ENCODE assay signal across 8 mouse cellular contexts in genomic region chr6:108661412-108661811, GRCm38 (mm10). TPM values are rescaled to one million over a fixed set of nuclear protein-coding genes. Genes with fewer than 3 reads are reported as not detected.
A peak's percentile ranks its signal among the peaks of the same experiment; 100 is the strongest.
DNase-seq lines count a peak whose midpoint lies in the region; ATAC-seq and TF ChIP-seq lines count a peak whose summit lies in the region.

No protein-coding gene starts in this region.

- peak overlapping the region; percentile 81 for H3K27ac ChIP-seq in bone marrow, adult 2 months (ENCODE audit: control insufficient read depth, insufficient read depth, low read depth, low read length, poor library complexity)
- H3K27ac ChIP-seq in heart, embryonic 13.5 days (replicated peaks): peak overlapping the region; percentile 100
- peak overlapping the region; percentile 82; the same call in 1 of the 2 replicates for H3K27ac ChIP-seq in liver, embryonic 12.5 days
- H3K27ac ChIP-seq in stomach, embryonic 14.5 days (ENCODE audit: low read length): peak overlapping the region; percentile 97; the same call in 1 of the 2 replicates

- peak overlapping the region; percentile 95 for H3K9ac ChIP-seq in heart, embryonic 13.5 days
- H3K9ac ChIP-seq in liver, embryonic 12.5 days: peak overlapping the region; percentile 42; the same call in 1 of the 2 replicates
- peak overlapping the region; percentile 22 for H3K9ac ChIP-seq in stomach, embryonic 14.5 days (replicated peaks; ENCODE audit: low read depth, low read length)

- no peaks in the 10 kb centered on the region for H3K9me3 ChIP-seq in heart, embryonic 13.5 days
- H3K9me3 ChIP-seq in liver, embryonic 12.5 days (replicated peaks): no peaks in the 10 kb centered on the region
- no peaks in the 10 kb centered on the region for H3K9me3 ChIP-seq in stomach, embryonic 14.5 days (ENCODE audit: control insufficient read depth, low read depth, low read length)

- WGBS in bone marrow, adult 2 months: 0% methylated on average over 17 of the region's 17 CpGs
- under 1% methylated on average over 17 of the region's 17 CpGs for WGBS in heart, embryonic 13.5 days
- WGBS in liver, embryonic 12.5 days (ENCODE audit: insufficient replicate concordance): 1% methylated on average over 17 of the region's 17 CpGs
- under 1% methylated on average over 17 of the region's 17 CpGs for WGBS in stomach, embryonic 14.5 days

- TF ChIP-seq CTCF in bone marrow, adult 2 months (IDR thresholded peaks at IDR 0.05; ENCODE audit: control insufficient read depth, insufficient read depth, low read length): peak; percentile 85

- H3K4me2 ChIP-seq in heart, embryonic 13.5 days: peak overlapping the region; percentile 81
- H3K4me2 ChIP-seq in liver, embryonic 12.5 days: peak overlapping the region; percentile 73
- peak overlapping the region; percentile 82 for H3K4me2 ChIP-seq in stomach, embryonic 14.5 days (replicated peaks; ENCODE audit: low read depth, low read length)

- H3K36me3 ChIP-seq in heart, embryonic 13.5 days: peaks cover 29% of the 10 kb centered on the region
- peaks cover 14% of the 10 kb centered on the region for H3K36me3 ChIP-seq in liver, embryonic 12.5 days
- peaks cover 5% of the 10 kb centered on the region for H3K36me3 ChIP-seq in stomach, embryonic 14.5 days (ENCODE audit: control insufficient read depth, insufficient read depth, low read length)

- peak; percentile 53; the same call in 1 of the 2 replicates for ATAC-seq in erythroid progenitor cell, adult 5-6 weeks (replicated peaks; ENCODE audit: low FRiP score, poor library complexity, severe bottlenecking)
- ATAC-seq in heart, embryonic 13.5 days (ENCODE audit: extremely low read depth, insufficient number of reproducible peaks, low FRiP score, low TSS enrichment): no peak
- no peak for ATAC-seq in liver, embryonic 12.5 days
- ATAC-seq in stomach, embryonic 14.5 days (ENCODE audit: insufficient number of reproducible peaks, insufficient read depth, low FRiP score, low read depth): no peak

- peak overlapping the region; percentile 75 for H3K4me3 ChIP-seq in bone marrow, adult 2 months (replicated peaks; ENCODE audit: control insufficient read depth, low read depth, low read length)
- H3K4me3 ChIP-seq in heart, embryonic 13.5 days: peak overlapping the region; percentile 76
- H3K4me3 ChIP-seq in liver, embryonic 12.5 days: peak overlapping the region; percentile 55
- peak overlapping the region; percentile 38 for H3K4me3 ChIP-seq in stomach, embryonic 14.5 days (ENCODE audit: low read depth, low read length)

- H3K4me1 ChIP-seq in bone marrow, adult 2 months (ENCODE audit: control insufficient read depth, insufficient read depth, low read length): peaks cover 4% of the 10 kb centered on the region; the same call in 1 of the 2 replicates
- H3K4me1 ChIP-seq in heart, embryonic 13.5 days: peaks cover 53% of the 10 kb centered on the region
- H3K4me1 ChIP-seq in liver, embryonic 12.5 days: peaks cover 16% of the 10 kb centered on the region; the same call in 1 of the 2 replicates
- H3K4me1 ChIP-seq in stomach, embryonic 14.5 days (ENCODE audit: control insufficient read depth, insufficient read depth, low read length): peaks cover 6% of the 10 kb centered on the region

- peak; percentile 24; the same call in 1 of the 2 replicates for TF ChIP-seq POLR2A in bone marrow, adult 2 months (IDR thresholded peaks at IDR 0.05; ENCODE audit: borderline replicate concordance, control insufficient read depth, low read depth, low read length)

- DNase-seq in 416B (ENCODE audit: low read depth): peak; percentile 89
- peak; percentile 96 for DNase-seq in kidney, postnatal 10 days
- DNase-seq in naive thymus-derived CD4-positive, alpha-beta T cell, adult 2 months (ENCODE audit: low read depth): peak; percentile 90

- no peaks in the 10 kb centered on the region for H3K27me3 ChIP-seq in heart, embryonic 13.5 days (replicated peaks)
- peaks cover 68% of the 10 kb centered on the region for H3K27me3 ChIP-seq in liver, embryonic 12.5 days (replicated peaks)
- H3K27me3 ChIP-seq in stomach, embryonic 14.5 days (ENCODE audit: control insufficient read depth, insufficient read depth, low read length): no peaks in the 10 kb centered on the region

RNA-seq across cellular contexts. Expression of gene Bhlhe40, which starts 1.0 kb away (rescaled TPM):
- 3.8 and 6.9 TPM in 2 replicates for polyA plus RNA-seq in bone marrow, adult 2 months (2011; ENCODE audit: insufficient read depth, insufficient read length, low replicate concordance, missing spikeins)
- total RNA-seq in erythroid progenitor cell, adult 5-6 weeks (2015; ENCODE audit: low replicate concordance): 1.3 and 2.5 TPM in 2 replicates
- total RNA-seq in erythroid progenitor cell, adult 5-6 weeks (2017; ENCODE audit: low replicate concordance): 2.6 and 5.6 TPM in 2 replicates
- polyA plus RNA-seq in heart, embryonic 13.5 days (2015; fragmentation: Nextera tagmentation; extraction: Ambion mirVana): 15.1 and 19.7 TPM in 2 replicates
- polyA plus RNA-seq in liver, embryonic 12.5 days (2016; fragmentation: Nextera tagmentation; extraction: Ambion mirVana): 4.0 and 6.1 TPM in 2 replicates
- polyA plus RNA-seq in stomach, embryonic 14.5 days (2014; fragmentation: Nextera tagmentation; extraction: Ambion mirVana): 19.8 and 25.1 TPM in 2 replicates

Comparison
In these comparisons a context has a peak if more than half of its experiments do, and no peak if none do; other contexts are left out.
1. H3K9ac ChIP-seq: peak in every context shown above with its lines; median percentile 95 in heart, embryonic 13.5 days; 42 in liver, embryonic 12.5 days; 22 in stomach, embryonic 14.5 days.